Mouse (Mus musculus): ENCODE measurements around the gene D11Wsu47e.

The D11Wsu47e gene

GRCm38 (mm10) chr11:113705966-113706652 lies 21.9 kb downstream of the D11Wsu47e start:
- no peak for DNase-seq (ENCODE audit: low spot score)

GRCm38 (mm10) chr11:113708629-113709213 lies 24.5 kb downstream of the D11Wsu47e start:
- DNase-seq (ENCODE audit: low spot score), result no peak

GRCm38 (mm10) chr11:113709272-113709671 lies 25.1 kb downstream of the D11Wsu47e start:
- DNase-seq (ENCODE audit: low spot score), result no peak

- no peak for DNase-seq (ENCODE audit: low spot score)
Measured at GRCm38 (mm10) chr11:113709731-113710256, 25.6 kb downstream of the D11Wsu47e start, which contains the start of gene Cpsf4l. Gene Cpsf4l (minus strand): TSS chr11:113710017.

- no peak for DNase-seq (ENCODE audit: low spot score)
Measured at GRCm38 (mm10) chr11:113710257-113710777, 26.1 kb downstream of the D11Wsu47e start.

GRCm38 (mm10) chr11:113711061-113711460 lies 26.8 kb downstream of the D11Wsu47e start:
- no peak for DNase-seq (ENCODE audit: low spot score)

- no peak for DNase-seq (ENCODE audit: low spot score)
Measured at GRCm38 (mm10) chr11:113715078-113715674, 31.0 kb downstream of the D11Wsu47e start.

GRCm38 (mm10) chr11:113716132-113716531 lies 31.9 kb downstream of the D11Wsu47e start:
- no peak for DNase-seq (ENCODE audit: low spot score)

GRCm38 (mm10) chr11:113717767-113718424 lies 33.7 kb downstream of the D11Wsu47e start:
- DNase-seq (ENCODE audit: low spot score), result no peak

- no peak for DNase-seq (ENCODE audit: low spot score)
Measured at GRCm38 (mm10) chr11:113722405-113723090, 38.3 kb downstream of the D11Wsu47e start.

GRCm38 (mm10) chr11:113725235-113726048 lies 41.2 kb downstream of the D11Wsu47e start:
- DNase-seq (ENCODE audit: low spot score), result no peak

- no peak for DNase-seq (ENCODE audit: low spot score)
Measured at GRCm38 (mm10) chr11:113726994-113727888, 43.0 kb downstream of the D11Wsu47e start.

GRCm38 (mm10) chr11:113727992-113728391 lies 43.8 kb downstream of the D11Wsu47e start:
- DNase-seq (ENCODE audit: low spot score), result no peak

- no peak for DNase-seq (ENCODE audit: low spot score)
Measured at GRCm38 (mm10) chr11:113729239-113729638, 45.0 kb downstream of the D11Wsu47e start.

- no peak for DNase-seq (ENCODE audit: low spot score)
Measured at GRCm38 (mm10) chr11:113729917-113730316, 45.7 kb downstream of the D11Wsu47e start.

- no peak for DNase-seq (ENCODE audit: low spot score)
Measured at GRCm38 (mm10) chr11:113730879-113731278, 46.7 kb downstream of the D11Wsu47e start.

- DNase-seq (ENCODE audit: low spot score), result no peak
Measured at GRCm38 (mm10) chr11:113731945-113732612, 47.9 kb downstream of the D11Wsu47e start.

GRCm38 (mm10) chr11:113733631-113734364 lies 49.6 kb downstream of the D11Wsu47e start:
- no peak for DNase-seq (ENCODE audit: low spot score)

All from ovary, postnatal 14 days (tissue).